Mouse (Mus musculus): ENCODE measurements at regions not wholly inside any gene's neighbourhood (a gene's known extent, or its start where the extent isn't known, plus 50 kb on each side); places are given as distances from the start of the nearest gene placed in this dataset.

DNA sequence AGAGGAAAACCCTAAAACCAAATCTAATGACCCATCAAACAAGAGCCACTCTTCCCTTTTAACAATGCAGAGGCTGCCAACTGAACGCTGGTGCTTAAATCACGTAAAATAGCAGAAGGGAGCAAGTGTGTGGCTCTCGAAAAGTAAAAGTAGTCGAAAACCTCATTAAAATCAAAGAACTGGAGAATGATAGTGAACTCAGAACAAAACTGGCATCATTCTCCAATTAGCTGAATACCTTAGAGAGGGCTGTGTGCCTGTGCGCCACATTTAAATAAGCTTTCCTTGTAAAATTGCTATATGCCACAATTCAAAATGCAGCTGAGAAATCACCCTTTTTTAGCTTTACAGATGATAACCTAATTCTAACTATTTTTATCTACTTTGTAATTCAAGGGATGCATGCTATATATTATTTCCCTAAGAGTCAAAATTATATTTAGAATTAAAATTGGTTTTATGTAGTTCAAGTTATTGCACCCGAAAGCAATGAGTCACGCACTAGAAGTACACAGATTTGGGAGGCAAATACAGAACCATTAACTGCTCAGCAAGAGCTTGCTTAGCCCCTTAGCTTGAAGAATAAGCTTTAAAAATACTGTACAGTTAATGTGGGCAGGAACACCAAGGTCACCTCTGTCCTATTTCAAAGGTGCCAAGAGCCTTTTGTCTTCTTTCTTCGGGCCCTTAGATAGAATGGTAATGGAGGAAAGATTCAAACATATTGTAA lies 327.4 kb upstream of the Cited2 start:
- Histone ChIP-seq H3K27ac (ENCODE audit: low read depth, low read length) (no peak overlapping the region), H3K4me2 (ENCODE audit: low read depth) (no peak overlapping the region), H3K4me1 (ENCODE audit: control insufficient read depth, insufficient read depth, low read length) (no peaks in the 10 kb centered on the region), H3K27me3 (ENCODE audit: control insufficient read depth, insufficient read depth, low read length) (no peaks in the 10 kb centered on the region), H3K36me3 (ENCODE audit: control insufficient read depth, insufficient read depth, low read length) (no peaks in the 10 kb centered on the region), H3K4me3 (ENCODE audit: low read depth, low read length) (no peak overlapping the region), H3K9me3 (ENCODE audit: control insufficient read depth, low read length) (no peaks in the 10 kb centered on the region), H3K9ac (ENCODE audit: low read length) (no peak overlapping the region)
- DNase-seq (ENCODE audit: low spot score) = no peak
- ATAC-seq (ENCODE audit: insufficient read depth, low FRiP score, low TSS enrichment) = no peak
- WGBS = 82% methylated on average over 8 of the region's 8 CpGs

DNA sequence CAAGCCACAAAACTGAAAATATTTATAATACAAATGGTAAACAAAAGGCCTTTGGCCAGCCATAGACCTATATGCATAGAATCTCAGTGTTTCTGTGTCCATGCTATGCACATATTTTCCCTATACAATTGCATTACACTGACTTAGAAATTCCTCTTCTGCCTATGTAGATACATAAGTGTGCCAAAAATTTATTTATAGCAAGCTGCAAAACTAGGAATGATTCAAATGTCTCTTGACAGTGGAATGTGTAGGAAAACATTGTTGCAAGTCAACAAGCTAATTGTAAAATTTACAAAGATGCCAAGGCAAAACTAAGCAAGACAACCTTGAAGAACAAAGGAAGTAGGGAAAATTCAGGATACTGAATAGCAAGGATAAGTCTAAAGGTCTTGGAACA lies 319.1 kb upstream of the Cited2 start:
- Histone ChIP-seq H3K27ac (ENCODE audit: low read depth, low read length) (no peak overlapping the region), H3K4me1 (ENCODE audit: control insufficient read depth, insufficient read depth, low read length) (no peaks in the 10 kb centered on the region), H3K9me3 (ENCODE audit: control insufficient read depth, low read length) (no peaks in the 10 kb centered on the region), H3K4me2 (ENCODE audit: low read depth) (no peak overlapping the region), H3K36me3 (ENCODE audit: control insufficient read depth, insufficient read depth, low read length) (no peaks in the 10 kb centered on the region), H3K27me3 (ENCODE audit: control insufficient read depth, insufficient read depth, low read length) (no peaks in the 10 kb centered on the region), H3K4me3 (ENCODE audit: low read depth, low read length) (no peak overlapping the region), H3K9ac (ENCODE audit: low read length) (no peak overlapping the region)
- no peak for DNase-seq (ENCODE audit: low spot score)
- no peak for ATAC-seq (ENCODE audit: insufficient read depth, low FRiP score, low TSS enrichment)

DNA sequence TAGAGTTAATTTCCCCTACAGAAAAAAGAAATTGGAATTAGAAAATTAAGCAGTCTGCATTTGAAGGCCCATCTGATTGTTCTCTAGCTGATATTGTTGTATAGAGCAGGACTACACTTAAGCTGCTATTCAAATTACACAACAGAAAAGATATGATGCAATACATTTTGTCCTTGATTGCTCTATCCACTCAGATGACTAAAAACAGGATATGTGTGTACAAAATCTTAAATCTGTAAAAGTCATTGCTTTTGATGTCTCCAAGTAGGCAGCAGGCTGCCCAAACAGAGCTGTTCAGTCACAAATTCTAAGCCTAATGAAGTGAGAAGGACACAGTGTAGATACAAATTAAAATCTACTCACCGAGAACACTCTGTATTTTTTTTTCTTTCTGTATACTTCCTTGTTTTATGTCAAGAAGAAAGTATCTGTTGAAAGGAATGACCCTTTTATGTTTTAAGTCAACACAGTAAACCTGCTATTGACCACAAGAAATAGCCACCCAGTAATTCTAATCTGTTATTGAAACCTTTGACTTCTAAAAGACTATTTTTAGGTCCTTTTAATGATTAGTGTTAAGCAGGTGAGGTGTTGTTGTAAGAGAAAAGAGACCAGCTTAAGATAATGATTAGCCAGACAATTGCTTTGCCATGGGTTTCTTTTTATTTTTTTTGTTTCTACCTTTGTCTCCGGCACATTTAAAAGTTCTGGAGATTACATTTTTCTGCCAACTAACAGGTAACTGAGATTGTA lies 315.0 kb upstream of the Cited2 start:
- H3K27ac ChIP-seq (ENCODE audit: low read depth, low read length) = no peak overlapping the region
- H3K27me3 ChIP-seq (ENCODE audit: control insufficient read depth, insufficient read depth, low read length) = no peaks in the 10 kb centered on the region
- H3K9me3 ChIP-seq (ENCODE audit: control insufficient read depth, low read length) = no peaks in the 10 kb centered on the region
- DNase-seq (ENCODE audit: low spot score) = no peak
- H3K9ac ChIP-seq (ENCODE audit: low read length) = no peak overlapping the region
- WGBS = 54% methylated on average over 2 of the region's 2 CpGs
- no peaks in the 10 kb centered on the region for H3K4me1 ChIP-seq (ENCODE audit: control insufficient read depth, insufficient read depth, low read length)
- no peak overlapping the region for H3K4me2 ChIP-seq (ENCODE audit: low read depth)
- no peaks in the 10 kb centered on the region for H3K36me3 ChIP-seq (ENCODE audit: control insufficient read depth, insufficient read depth, low read length)
- ATAC-seq (ENCODE audit: insufficient read depth, low FRiP score, low TSS enrichment) = no peak
- no peak overlapping the region for H3K4me3 ChIP-seq (ENCODE audit: low read depth, low read length)

DNA sequence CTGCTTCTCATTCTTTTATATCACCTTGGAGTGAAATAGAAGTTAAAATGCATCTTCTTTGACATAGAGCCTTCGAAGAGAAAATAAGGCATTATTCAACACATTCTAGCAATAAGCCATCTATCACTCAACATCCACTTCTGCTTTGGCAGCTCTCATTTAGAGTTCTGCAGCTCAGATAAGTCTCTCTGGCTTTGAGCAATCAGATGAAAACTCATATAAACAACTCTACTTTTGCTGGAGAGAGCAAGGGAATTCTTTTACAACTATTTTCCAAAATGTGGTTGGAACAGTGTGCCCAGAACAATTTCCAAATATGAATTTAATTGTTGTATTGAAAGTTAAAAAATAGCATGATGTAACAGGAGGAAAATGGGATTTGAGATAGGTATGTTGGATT lies 314.2 kb upstream of the Cited2 start:
- 92% methylated on average over 1 of the region's 1 CpGs for WGBS
- H3K36me3 ChIP-seq (ENCODE audit: control insufficient read depth, insufficient read depth, low read length) = no peaks in the 10 kb centered on the region
- no peak overlapping the region for H3K9ac ChIP-seq (ENCODE audit: low read length)
- H3K27ac ChIP-seq (ENCODE audit: low read depth, low read length) = no peak overlapping the region
- no peaks in the 10 kb centered on the region for H3K4me1 ChIP-seq (ENCODE audit: control insufficient read depth, insufficient read depth, low read length)
- DNase-seq (ENCODE audit: low spot score) (no peak), ATAC-seq (ENCODE audit: insufficient read depth, low FRiP score, low TSS enrichment) (no peak)
- no peaks in the 10 kb centered on the region for H3K9me3 ChIP-seq (ENCODE audit: control insufficient read depth, low read length)
- H3K27me3 ChIP-seq (ENCODE audit: control insufficient read depth, insufficient read depth, low read length) = no peaks in the 10 kb centered on the region
- no peak overlapping the region for H3K4me2 ChIP-seq (ENCODE audit: low read depth)
- no peak overlapping the region for H3K4me3 ChIP-seq (ENCODE audit: low read depth, low read length)

DNA sequence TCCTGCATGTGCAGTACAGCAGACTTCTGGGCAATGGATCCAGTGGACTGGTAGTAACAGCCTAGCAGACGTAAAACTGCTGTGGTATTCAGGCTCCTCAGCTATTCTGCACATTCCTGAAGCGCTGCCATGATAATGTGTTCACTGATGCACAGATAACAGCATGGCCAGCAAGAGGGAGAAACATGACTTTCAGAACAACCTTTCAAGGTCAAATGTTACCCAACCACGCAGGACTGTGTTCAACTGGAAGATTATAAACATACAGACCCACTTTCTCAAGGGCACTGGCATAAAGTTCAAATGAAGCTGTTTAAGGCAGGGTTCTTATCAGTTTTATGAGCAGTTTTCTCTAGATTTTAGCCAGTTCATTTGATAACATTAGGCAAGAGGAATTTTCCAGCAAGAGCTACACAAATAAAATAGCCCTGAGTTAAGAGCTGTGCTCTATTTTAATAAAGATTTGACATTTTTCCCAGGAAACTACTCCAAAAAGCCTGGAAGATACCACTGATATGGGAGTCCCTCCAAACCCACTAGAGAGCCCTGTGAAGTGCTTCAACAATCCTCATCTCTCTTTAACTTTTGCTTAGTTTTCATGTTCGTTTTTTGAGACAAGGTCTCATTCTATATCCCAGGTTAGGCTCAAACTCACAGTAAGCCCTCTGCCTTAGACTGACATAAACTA lies 311.6 kb upstream of the Cited2 start:
- DNase-seq (ENCODE audit: low spot score) (no peak), ATAC-seq (ENCODE audit: insufficient read depth, low FRiP score, low TSS enrichment) (no peak)
- Histone ChIP-seq H3K36me3 (ENCODE audit: control insufficient read depth, insufficient read depth, low read length) (no peaks in the 10 kb centered on the region), H3K4me1 (ENCODE audit: control insufficient read depth, insufficient read depth, low read length) (no peaks in the 10 kb centered on the region), H3K27me3 (ENCODE audit: control insufficient read depth, insufficient read depth, low read length) (no peaks in the 10 kb centered on the region), H3K9ac (ENCODE audit: low read length) (no peak overlapping the region), H3K4me3 (ENCODE audit: low read depth, low read length) (no peak overlapping the region), H3K9me3 (ENCODE audit: control insufficient read depth, low read length) (no peaks in the 10 kb centered on the region), H3K27ac (ENCODE audit: low read depth, low read length) (no peak overlapping the region), H3K4me2 (ENCODE audit: low read depth) (no peak overlapping the region)
- 56% methylated on average over 4 of the region's 4 CpGs for WGBS

DNA sequence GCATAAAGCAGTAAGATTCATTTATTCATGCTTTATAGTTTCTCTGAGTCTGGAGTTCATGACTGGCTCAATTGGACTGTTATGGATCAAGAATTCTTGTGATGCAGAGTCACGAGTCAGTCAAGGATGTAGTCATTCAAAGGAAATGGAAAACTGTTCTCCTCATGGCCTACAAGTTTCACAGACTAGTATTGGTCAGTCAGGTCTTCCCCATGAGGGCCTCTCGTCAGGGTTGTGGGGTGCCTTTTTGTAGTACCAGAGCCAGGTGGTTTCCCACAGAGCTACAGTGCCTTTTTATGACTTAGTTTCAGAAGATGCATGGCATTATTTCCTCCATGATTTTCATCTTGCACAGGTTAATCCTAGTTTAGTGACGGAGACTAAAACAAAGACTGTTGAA lies 307.9 kb upstream of the Cited2 start:
- 88% methylated on average over 3 of the region's 3 CpGs for WGBS
- no peak overlapping the region for H3K9ac ChIP-seq (ENCODE audit: low read length)
- H3K4me1 ChIP-seq (ENCODE audit: control insufficient read depth, insufficient read depth, low read length) = no peaks in the 10 kb centered on the region
- H3K9me3 ChIP-seq (ENCODE audit: control insufficient read depth, low read length) = no peaks in the 10 kb centered on the region
- no peaks in the 10 kb centered on the region for H3K36me3 ChIP-seq (ENCODE audit: control insufficient read depth, insufficient read depth, low read length)
- ATAC-seq (ENCODE audit: insufficient read depth, low FRiP score, low TSS enrichment) = no peak
- H3K4me3 ChIP-seq (ENCODE audit: low read depth, low read length) = no peak overlapping the region
- H3K27ac ChIP-seq (ENCODE audit: low read depth, low read length) = no peak overlapping the region
- H3K27me3 ChIP-seq (ENCODE audit: control insufficient read depth, insufficient read depth, low read length) = no peaks in the 10 kb centered on the region
- no peak for DNase-seq (ENCODE audit: low spot score)
- H3K4me2 ChIP-seq (ENCODE audit: low read depth) = no peak overlapping the region

DNA sequence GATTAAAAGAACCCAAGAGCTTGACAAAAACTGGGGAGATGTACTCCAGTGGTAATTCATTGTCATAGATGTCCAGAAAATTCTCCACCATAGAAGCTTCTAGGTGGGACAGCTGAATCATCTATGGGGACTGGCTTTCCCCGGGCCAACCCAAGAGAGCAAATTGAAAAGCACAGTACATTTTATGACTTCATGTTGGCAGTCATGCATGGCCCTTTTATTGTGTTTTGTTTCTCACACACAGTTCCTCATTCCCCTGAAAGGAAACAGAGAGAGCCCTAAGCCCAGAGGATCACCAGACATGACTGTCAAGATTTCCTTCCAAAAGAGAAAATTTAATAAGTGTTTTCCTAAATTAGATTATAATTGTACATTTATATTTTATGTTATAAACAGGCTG lies 306.9 kb upstream of the Cited2 start:
- 63% methylated on average over 1 of the region's 1 CpGs for WGBS
- DNase-seq (ENCODE audit: low spot score) (no peak), ATAC-seq (ENCODE audit: insufficient read depth, low FRiP score, low TSS enrichment) (no peak)

DNA sequence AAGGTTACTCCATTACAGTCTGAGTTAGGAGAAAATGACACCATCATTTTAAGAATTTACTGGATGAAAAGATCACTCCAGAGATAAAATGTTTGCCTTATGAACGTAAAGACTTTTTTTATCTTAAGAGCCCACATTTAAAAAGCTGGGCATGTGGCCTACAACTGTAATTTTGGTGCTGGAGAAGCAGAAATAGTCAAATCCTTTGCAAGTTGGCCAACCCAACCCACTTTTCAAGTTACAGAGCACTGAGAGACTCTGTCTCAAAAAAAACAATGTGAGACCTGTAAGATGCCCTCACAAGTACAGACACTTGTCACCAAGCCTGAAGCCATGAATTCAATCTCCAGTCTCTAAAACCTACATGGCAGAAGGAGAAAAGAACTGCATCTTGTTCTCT lies 305.6 kb upstream of the Cited2 start:
- H3K36me3 ChIP-seq (ENCODE audit: control insufficient read depth, insufficient read depth, low read length) = no peaks in the 10 kb centered on the region
- H3K4me1 ChIP-seq (ENCODE audit: control insufficient read depth, insufficient read depth, low read length) = no peaks in the 10 kb centered on the region
- no peak overlapping the region for H3K27ac ChIP-seq (ENCODE audit: low read depth, low read length)
- ATAC-seq (ENCODE audit: insufficient read depth, low FRiP score, low TSS enrichment) (no peak), DNase-seq (ENCODE audit: low spot score) (no peak)
- WGBS = 89% methylated on average over 1 of the region's 1 CpGs
- H3K9ac ChIP-seq (ENCODE audit: low read length) = no peak overlapping the region
- H3K27me3 ChIP-seq (ENCODE audit: control insufficient read depth, insufficient read depth, low read length) = no peaks in the 10 kb centered on the region
- H3K4me3 ChIP-seq (ENCODE audit: low read depth, low read length) = no peak overlapping the region
- no peaks in the 10 kb centered on the region for H3K9me3 ChIP-seq (ENCODE audit: control insufficient read depth, low read length)
- no peak overlapping the region for H3K4me2 ChIP-seq (ENCODE audit: low read depth)

More for the DNA sequence above, 306.9 kb upstream of the Cited2 start:
- H3K4me2 ChIP-seq (ENCODE audit: low read depth) = no peak overlapping the region
- H3K27ac ChIP-seq (ENCODE audit: low read depth, low read length) = no peak overlapping the region
- H3K4me1 ChIP-seq (ENCODE audit: control insufficient read depth, insufficient read depth, low read length) = no peaks in the 10 kb centered on the region
- H3K27me3 ChIP-seq (ENCODE audit: control insufficient read depth, insufficient read depth, low read length) = no peaks in the 10 kb centered on the region
- no peak overlapping the region for H3K9ac ChIP-seq (ENCODE audit: low read length)
- no peaks in the 10 kb centered on the region for H3K36me3 ChIP-seq (ENCODE audit: control insufficient read depth, insufficient read depth, low read length)
- no peaks in the 10 kb centered on the region for H3K9me3 ChIP-seq (ENCODE audit: control insufficient read depth, low read length)
- no peak overlapping the region for H3K4me3 ChIP-seq (ENCODE audit: low read depth, low read length)
